ENCODE assay signal across 10 mouse cellular contexts in the genomic region with DNA sequence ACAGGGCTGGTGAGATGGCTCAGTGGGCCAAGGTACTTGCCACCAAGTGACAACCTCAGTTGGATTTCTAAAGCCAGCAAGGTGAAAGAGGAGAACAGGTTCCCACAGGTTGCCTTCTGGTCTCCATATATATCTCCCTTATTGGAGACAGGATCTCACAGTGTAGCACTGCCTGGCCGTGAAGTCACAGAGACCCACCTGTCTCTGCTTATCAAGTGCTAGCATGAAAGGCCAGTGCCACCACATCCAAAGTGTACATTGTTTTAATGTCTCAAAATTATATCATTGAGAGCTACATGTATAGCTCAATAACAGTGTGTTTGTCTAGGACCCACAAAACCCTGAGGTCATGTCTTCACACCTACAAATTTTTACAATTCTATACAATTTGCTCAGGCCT. TPM values are rescaled to one million over a fixed set of nuclear protein-coding genes. Genes with fewer than 3 reads are reported as not detected.
A peak's percentile ranks its signal among the peaks of the same experiment; 100 is the strongest.
DNase-seq lines count a peak whose midpoint lies in the region; ATAC-seq and TF ChIP-seq lines count a peak whose summit lies in the region.
"Had no signal": no experiment of that assay in that cellular context is flagged by ENCODE, and none has a peak within 500 bp of the region (broad histone marks: within the 10 kb centered on the region; RNA-seq: fewer than 3 reads in every experiment).

No protein-coding gene starts in this region.

- H3K27ac ChIP-seq in heart, embryonic 13.5 days (replicated peaks): no peak overlapping the region
- H3K27ac ChIP-seq in ES-Bruce4 (ENCODE audit: insufficient read depth, low read length): no peak overlapping the region
- H3K27ac ChIP-seq in hindbrain, embryonic 13.5 days: peak overlapping the region; percentile 96; the same call in 1 of the 2 replicates
- H3K27ac ChIP-seq in midbrain, embryonic 13.5 days: peak overlapping the region; percentile 97

- no peak for DNase-seq in heart, adult 18-20 months
- no peak for DNase-seq in ovary, postnatal 14 days (ENCODE audit: low spot score)
- DNase-seq in layer of hippocampus, adult 8-10 months (ENCODE audit: low spot score in 2 of 2): no peak
- DNase-seq in spleen, postnatal 36 days (ENCODE audit: low spot score in 2 of 2): no peak
- DNase-seq: B cell, adult 2 months; cerebellum, adult 11 months had no signal

- peak overlapping the region; percentile 92 for H3K9ac ChIP-seq in heart, embryonic 13.5 days
- peak overlapping the region; percentile 74 for H3K9ac ChIP-seq in ES-Bruce4 (ENCODE audit: low read depth, poor library complexity, severe bottlenecking)
- H3K9ac ChIP-seq in hindbrain, embryonic 13.5 days: peak overlapping the region; percentile 84
- peak overlapping the region; percentile 73 for H3K9ac ChIP-seq in midbrain, embryonic 13.5 days (replicated peaks)

- peaks cover 6% of the 10 kb centered on the region for H3K4me1 ChIP-seq in heart, embryonic 13.5 days
- H3K4me1 ChIP-seq in ES-Bruce4 (ENCODE audit: control insufficient read depth, insufficient read depth, low read length): no peaks in the 10 kb centered on the region
- peaks cover 12% of the 10 kb centered on the region for H3K4me1 ChIP-seq in hindbrain, embryonic 13.5 days (replicated peaks)
- H3K4me1 ChIP-seq in midbrain, embryonic 13.5 days (replicated peaks): peaks cover 13% of the 10 kb centered on the region

- 79% methylated on average over 1 of the region's 1 CpGs for WGBS in heart, embryonic 13.5 days
- 96% methylated on average over 1 of the region's 1 CpGs for WGBS in hindbrain, embryonic 13.5 days
- 100% methylated on average over 1 of the region's 1 CpGs for WGBS in midbrain, embryonic 13.5 days

- TF ChIP-seq EP300 in ES-Bruce4 (IDR thresholded peaks at IDR 0.05; ENCODE audit: insufficient read depth, low read depth, low read length): no peak

- no peak overlapping the region for H3K4me3 ChIP-seq in heart, embryonic 13.5 days
- no peak overlapping the region for H3K4me3 ChIP-seq in ES-Bruce4 (ENCODE audit: low read depth, low read length)
- peak overlapping the region; percentile 59; the same call in 1 of the 2 replicates for H3K4me3 ChIP-seq in hindbrain, embryonic 13.5 days
- peak overlapping the region; percentile 52; the same call in 1 of the 2 replicates for H3K4me3 ChIP-seq in midbrain, embryonic 13.5 days (replicated peaks)

- no peaks in the 10 kb centered on the region for H3K27me3 ChIP-seq in heart, embryonic 13.5 days (replicated peaks)
- H3K27me3 ChIP-seq in ES-Bruce4 (ENCODE audit: control insufficient read depth, insufficient read depth, low read length, poor library complexity, severe bottlenecking): no peaks in the 10 kb centered on the region
- no peaks in the 10 kb centered on the region for H3K27me3 ChIP-seq in hindbrain, embryonic 13.5 days
- no peaks in the 10 kb centered on the region for H3K27me3 ChIP-seq in midbrain, embryonic 13.5 days

- H3K36me3 ChIP-seq in heart, embryonic 13.5 days: peaks cover 15% of the 10 kb centered on the region
- no peaks in the 10 kb centered on the region for H3K36me3 ChIP-seq in ES-Bruce4 (ENCODE audit: control insufficient read depth, insufficient read depth, low read length, poor library complexity, severe bottlenecking)
- peaks cover 23% of the 10 kb centered on the region for H3K36me3 ChIP-seq in hindbrain, embryonic 13.5 days
- H3K36me3 ChIP-seq in midbrain, embryonic 13.5 days: peaks cover 23% of the 10 kb centered on the region

- TF ChIP-seq CTCF in ES-Bruce4 (IDR thresholded peaks at IDR 0.05; ENCODE audit: low read depth, low read length): no peak

- ATAC-seq in heart, embryonic 13.5 days (ENCODE audit: extremely low read depth, insufficient number of reproducible peaks, low FRiP score, low TSS enrichment): no peak
- ATAC-seq in hindbrain, embryonic 13.5 days (ENCODE audit: low FRiP score): no peak
- no peak for ATAC-seq in midbrain, embryonic 13.5 days

- 0 out of 2 replicates have a peak, but pooled peaks cover 4% of the 10 kb centered on the region for H3K9me3 ChIP-seq in heart, embryonic 13.5 days
- no peaks in the 10 kb centered on the region for H3K9me3 ChIP-seq in ES-Bruce4 (replicated peaks; ENCODE audit: control insufficient read depth, insufficient read depth, low read length, poor library complexity, severe bottlenecking)
- peaks cover 3% of the 10 kb centered on the region; the same call in 1 of the 2 replicates for H3K9me3 ChIP-seq in hindbrain, embryonic 13.5 days
- 0 out of 2 replicates have a peak, but pooled peaks cover 3% of the 10 kb centered on the region for H3K9me3 ChIP-seq in midbrain, embryonic 13.5 days

- no peak for TF ChIP-seq POLR2A in ES-Bruce4 (IDR thresholded peaks at IDR 0.05; ENCODE audit: insufficient read depth, low read length)

- H3K4me2 ChIP-seq in heart, embryonic 13.5 days: peak overlapping the region; percentile 90
- H3K4me2 ChIP-seq in hindbrain, embryonic 13.5 days: peak overlapping the region; percentile 66
- peak overlapping the region; percentile 69 for H3K4me2 ChIP-seq in midbrain, embryonic 13.5 days (replicated peaks)

RNA-seq across cellular contexts. Expression of a gene that starts 25.2 kb away (rescaled TPM):
- polyA plus RNA-seq in heart, embryonic 13.5 days (2015; fragmentation: Nextera tagmentation; extraction: Ambion mirVana): 9.8 and 10.6 TPM in 2 replicates
- 1 to 10 TPM; 5.3 to 5.8 TPM for total RNA-seq in heart, adult 18-20 months (2021)
- 6.6 and 8.7 TPM in 2 replicates for polyA plus RNA-seq in ES-Bruce4 (2011; ENCODE audit: insufficient read depth, insufficient read length, low read depth, missing spikeins)
- 46.4 and 48.2 TPM in 2 replicates for polyA plus RNA-seq in hindbrain, embryonic 13.5 days (2015; fragmentation: Nextera tagmentation; extraction: Ambion mirVana)
- 47.1 and 50.1 TPM in 2 replicates for polyA plus RNA-seq in midbrain, embryonic 13.5 days (2015; fragmentation: Nextera tagmentation; extraction: Ambion mirVana)
- total RNA-seq in layer of hippocampus, adult 8-10 months (2022): 10 to 100 TPM; 14.4 to 23.3 (median 20.4) TPM

RNA-seq across cellular contexts. Expression of a gene that starts 36.4 kb away (rescaled TPM):
- 327 and 367 TPM in 2 replicates for polyA plus RNA-seq in heart, embryonic 13.5 days (2015; fragmentation: Nextera tagmentation; extraction: Ambion mirVana)
- total RNA-seq in heart, adult 18-20 months (2021): 100 to 1,000 TPM; 236 to 246 TPM
- polyA plus RNA-seq in ES-Bruce4 (2011; ENCODE audit: insufficient read depth, insufficient read length, low read depth, missing spikeins): 288 and 314 TPM in 2 replicates
- 500 and 520 TPM in 2 replicates for polyA plus RNA-seq in hindbrain, embryonic 13.5 days (2015; fragmentation: Nextera tagmentation; extraction: Ambion mirVana)
- polyA plus RNA-seq in midbrain, embryonic 13.5 days (2015; fragmentation: Nextera tagmentation; extraction: Ambion mirVana): 541 and 558 TPM in 2 replicates
- 100 to 1,000 TPM; 231 to 321 (median 276) TPM for total RNA-seq in layer of hippocampus, adult 8-10 months (2022)

RNA-seq across cellular contexts. Expression of a gene that starts 38.3 kb away (rescaled TPM):
- 14.9 and 15.7 TPM in 2 replicates for polyA plus RNA-seq in heart, embryonic 13.5 days (2015; fragmentation: Nextera tagmentation; extraction: Ambion mirVana)
- 10 to 100 TPM in 1 of 2 experiments, 1 to 10 TPM in 1; 7.6 to 11.3 TPM for total RNA-seq in heart, adult 18-20 months (2021)
- 19.6 and 20.2 TPM in 2 replicates for polyA plus RNA-seq in ES-Bruce4 (2011; ENCODE audit: insufficient read depth, insufficient read length, low read depth, missing spikeins)
- polyA plus RNA-seq in hindbrain, embryonic 13.5 days (2015; fragmentation: Nextera tagmentation; extraction: Ambion mirVana): 18.2 and 19.1 TPM in 2 replicates
- 17.7 and 19.0 TPM in 2 replicates for polyA plus RNA-seq in midbrain, embryonic 13.5 days (2015; fragmentation: Nextera tagmentation; extraction: Ambion mirVana)
- 10 to 100 TPM; 23.2 to 32.3 (median 30.1) TPM for total RNA-seq in layer of hippocampus, adult 8-10 months (2022)

RNA-seq across cellular contexts. Expression of a gene that starts 45.6 kb away (rescaled TPM):
- polyA plus RNA-seq in heart, embryonic 13.5 days (2015; fragmentation: Nextera tagmentation; extraction: Ambion mirVana): 47.5 and 53.1 TPM in 2 replicates
- 10 to 100 TPM; 18.5 to 18.9 TPM for total RNA-seq in heart, adult 18-20 months (2021)
- 17.6 and 20.9 TPM in 2 replicates for polyA plus RNA-seq in ES-Bruce4 (2011; ENCODE audit: insufficient read depth, insufficient read length, low read depth, missing spikeins)
- polyA plus RNA-seq in hindbrain, embryonic 13.5 days (2015; fragmentation: Nextera tagmentation; extraction: Ambion mirVana): 59.8 and 61.5 TPM in 2 replicates
- polyA plus RNA-seq in midbrain, embryonic 13.5 days (2015; fragmentation: Nextera tagmentation; extraction: Ambion mirVana): 62.0 and 63.2 TPM in 2 replicates
- total RNA-seq in layer of hippocampus, adult 8-10 months (2022): 10 to 100 TPM; 31.2 to 32.2 (median 31.6) TPM

Comparison
In these comparisons a context has a peak if more than half of its experiments do, and no peak if none do; other contexts are left out.
1. H3K27ac ChIP-seq: peak in hindbrain, embryonic 13.5 days (single experiment) and midbrain, embryonic 13.5 days (single experiment); none in heart, embryonic 13.5 days (single experiment) and ES-Bruce4 (single experiment).
2. H3K4me3 ChIP-seq: peak in hindbrain, embryonic 13.5 days (single experiment) and midbrain, embryonic 13.5 days (single experiment); none in heart, embryonic 13.5 days (single experiment) and ES-Bruce4 (single experiment).
3. Peak in every context shown above with its lines, with median percentiles within 50 percentile points of each other: H3K4me2 ChIP-seq and H3K9ac ChIP-seq.